Comparison of ENCODE assay signal across 26 mouse cellular contexts in genomic region chr13:81871226-81871625, GRCm38 (mm10).
DNase-seq lines count a peak whose midpoint lies in the region; TF ChIP-seq lines count a peak whose summit lies in the region.
"Had no signal": no experiment of that assay in that cellular context is flagged by ENCODE, and none has a peak within 500 bp of the region (broad histone marks: within the 10 kb centered on the region; RNA-seq: fewer than 3 reads in every experiment).

No protein-coding gene starts in this region.

- H3K27me3 ChIP-seq in myocyte (ENCODE audit: control insufficient read depth, insufficient read depth, insufficient read length): no peaks in the 10 kb centered on the region
- H3K27me3 ChIP-seq: embryonic facial prominence, embryonic 13.5 days; forebrain, embryonic 12.5 days; forebrain, embryonic 15.5 days; heart, embryonic 13.5 days had no signal

- no peak overlapping the region for H3ac ChIP-seq in myocyte (ENCODE audit: control insufficient read depth, insufficient read length)

- no peaks in the 10 kb centered on the region for H3K36me3 ChIP-seq in myocyte (ENCODE audit: control insufficient read depth, insufficient read depth)
- H3K36me3 ChIP-seq: embryonic facial prominence, embryonic 10.5 days; embryonic facial prominence, embryonic 13.5 days; forebrain, embryonic 12.5 days; forebrain, embryonic 15.5 days; heart, embryonic 10.5 days; heart, embryonic 13.5 days had no signal

- TF ChIP-seq CTCF in left cerebral cortex, adult 2 months (IDR thresholded peaks at IDR 0.05): no peak

- no peak for DNase-seq in left cerebral cortex, adult 2 months (ENCODE audit: extremely low spot score in 1 of 2, low spot score in 2 of 2)
- no peak for DNase-seq in left cerebral cortex, adult 9 months (ENCODE audit: low spot score in 2 of 2)
- peak; percentile 34 to 67 for DNase-seq in right cerebral cortex, postnatal 10 days (ENCODE audit: low spot score in 2 of 2)
- no peak for DNase-seq in right cerebral cortex, adult 2 months (ENCODE audit: low spot score in 2 of 2)
- no peak for DNase-seq in thymus, postnatal 36 days
- DNase-seq: adrenal gland, adult 2 months; adrenal gland, postnatal 14 days; cerebellum, adult 11-12 months; cerebellum, adult 8-10 months; cerebellum, postnatal 10 days; cerebellum, postnatal 36 days; embryo, embryonic 11 days; gastrocnemius, postnatal 10 days; gastrocnemius, postnatal 36 days; heart, adult 2 months; heart, postnatal 14 days; heart, postnatal 4 days had no signal

- 0 out of 2 replicates have a peak overlapping the region, but pooled peaks have one; percentile 11 for H3K4me3 ChIP-seq in left cerebral cortex, adult 2 months
- H3K4me3 ChIP-seq in myocyte: no peak overlapping the region
- H3K4me3 ChIP-seq: embryonic facial prominence, embryonic 10.5 days; embryonic facial prominence, embryonic 13.5 days; erythroblast, embryonic 14.5 days; forebrain, embryonic 12.5 days; forebrain, embryonic 15.5 days; heart, adult 2 months; heart, embryonic 10.5 days; heart, embryonic 13.5 days had no signal

- peak overlapping the region; percentile 18 for H3K4me2 ChIP-seq in myocyte (ENCODE audit: low read depth)
- H3K4me2 ChIP-seq: embryonic facial prominence, embryonic 13.5 days; forebrain, embryonic 12.5 days; forebrain, embryonic 15.5 days; heart, embryonic 13.5 days; hindbrain, embryonic 14.5 days had no signal

- intact Hi-C loops in left cerebral cortex, adult 2 months (cut with DNase I): loop anchor here (1.0 kb wide), 2 partner anchors 9 to 46 kb away; no protein-coding TSS in a partner anchor

- TF ChIP-seq POLR2A in myocyte (IDR thresholded peaks at IDR 0.05; ENCODE audit: insufficient read length, low read depth): no peak

- H3K79me2 ChIP-seq in myocyte (ENCODE audit: control insufficient read depth, insufficient read depth): no peaks in the 10 kb centered on the region

- H3K27ac ChIP-seq in left cerebral cortex, adult 2 months: peak overlapping the region; percentile 17; the same call in 1 of the 2 replicates
- H3K27ac ChIP-seq: embryonic facial prominence, embryonic 10.5 days; embryonic facial prominence, embryonic 13.5 days; forebrain, embryonic 12.5 days; forebrain, embryonic 15.5 days; heart, adult 2 months; heart, embryonic 10.5 days; heart, embryonic 13.5 days; hindbrain, embryonic 14.5 days had no signal

TF ChIP-seq in myocyte, 11 proteins besides CTCF, POLR2A, EP300 and RAD21:
- TF ChIP-seq E2F4 (IDR thresholded peaks at IDR 0.05; ENCODE audit: insufficient read depth) (no peak), CEBPB (IDR thresholded peaks at IDR 0.05; ENCODE audit: insufficient read depth, poor library complexity, severe bottlenecking) (no peak), POLR2AphosphoS2 (IDR thresholded peaks at IDR 0.05; ENCODE audit: insufficient read length, low read depth) (no peak), USF1 (IDR thresholded peaks at IDR 0.05; ENCODE audit: low read depth) (no peak), REST (IDR thresholded peaks at IDR 0.05; ENCODE audit: insufficient read depth, insufficient read length) (no peak), SRF (IDR thresholded peaks at IDR 0.05; ENCODE audit: control insufficient read depth, insufficient read length, low read depth) (no peak), MAX (IDR thresholded peaks at IDR 0.05; ENCODE audit: low read depth) (no peak), TCF12 (IDR thresholded peaks at IDR 0.05; ENCODE audit: insufficient read depth, poor library complexity, severe bottlenecking) (no peak), MYOG (IDR thresholded peaks at IDR 0.05; ENCODE audit: control insufficient read depth in 1 of 3, insufficient read depth in 1 of 3, insufficient read length in 2 of 3, low read depth in 2 of 3) (no peak), MYOD1 (IDR thresholded peaks at IDR 0.05; ENCODE audit: control insufficient read depth in 1 of 3, insufficient read length in 2 of 3, low read depth in 2 of 3) (no peak), TCF3 (IDR thresholded peaks at IDR 0.05; ENCODE audit: insufficient read length, low read depth) (no peak)

Comparison
In these comparisons a context has a peak if more than half of its experiments do, and no peak if none do; other contexts are left out.
1. DNase-seq: peak in right cerebral cortex, postnatal 10 days (2 of 2); none in left cerebral cortex, adult 2 months (0 of 2), left cerebral cortex, adult 9 months (0 of 2), right cerebral cortex, adult 2 months (0 of 2) and thymus, postnatal 36 days (0 of 2).